Mouse (Mus musculus): ENCODE results near the gene Vmn1r85.
A peak's percentile ranks its signal among the peaks of the same experiment; 100 is the strongest.

The Vmn1r85 gene

DNA sequence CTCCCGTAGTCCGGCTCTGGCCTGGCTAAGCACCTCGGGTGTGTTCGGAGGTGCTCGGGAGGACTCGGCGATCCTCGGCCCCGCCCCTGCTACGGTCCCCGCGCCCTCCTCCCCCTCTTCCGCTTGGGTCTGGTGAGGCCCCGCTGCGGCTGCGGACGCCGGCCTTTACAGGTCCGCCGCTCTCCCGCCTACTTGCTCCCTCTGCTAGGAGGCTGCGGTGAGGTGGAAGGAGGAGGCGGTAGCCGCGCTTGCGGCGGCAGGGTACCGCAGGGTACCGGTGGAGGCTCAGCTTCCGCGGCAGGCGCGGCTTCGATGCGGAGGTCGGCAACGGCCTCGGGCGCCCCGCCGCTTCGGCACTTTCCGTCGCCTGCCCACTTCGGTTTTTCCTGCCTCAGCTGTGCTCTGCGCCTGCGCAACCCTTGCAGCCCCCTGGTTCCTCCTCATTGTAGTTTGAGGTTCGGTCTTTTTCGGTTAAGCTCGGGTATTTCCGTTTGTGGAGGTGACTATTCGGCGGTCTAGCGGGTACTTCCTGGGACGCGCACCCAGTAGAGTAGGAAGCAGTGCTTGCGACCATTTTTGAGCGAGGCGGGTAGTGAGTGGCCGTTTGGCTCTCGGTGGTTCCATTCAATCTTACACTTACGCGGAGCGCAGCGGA lies 56.9 kb downstream of the Vmn1r85 start, which contains the start of gene Ube2m:
Gene Ube2m, minus strand, starts transcription at position 375 of the 655 bp plus-strand sequence.
- DNase-seq: peak; percentile 97 to 98

- peak in 1 of 2 experiments; percentile 45 for DNase-seq
These were observed 57.6 kb downstream of the Vmn1r85 start for GRCm38 (mm10) chr7:13037366-13037765.

DNA sequence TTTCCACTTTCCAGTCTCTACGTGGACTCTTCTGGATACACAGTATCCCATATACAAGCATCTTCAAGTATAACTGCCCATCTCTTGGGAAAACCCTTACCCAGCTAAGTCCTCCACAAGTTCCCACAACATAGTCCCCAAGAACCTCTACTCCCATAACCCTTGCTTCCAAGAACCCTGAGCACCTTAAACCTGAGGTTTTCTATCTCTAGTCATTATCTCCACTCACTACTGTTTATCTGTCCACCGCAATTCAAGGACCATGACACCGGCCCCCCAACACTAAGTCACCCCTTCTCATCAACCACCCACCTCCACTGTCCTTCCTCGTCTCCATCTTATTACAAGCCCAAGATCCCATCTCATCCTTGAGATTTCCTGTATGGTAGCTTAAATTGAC lies 58.2 kb downstream of the Vmn1r85 start:
- DNase-seq: no peak

DNA sequence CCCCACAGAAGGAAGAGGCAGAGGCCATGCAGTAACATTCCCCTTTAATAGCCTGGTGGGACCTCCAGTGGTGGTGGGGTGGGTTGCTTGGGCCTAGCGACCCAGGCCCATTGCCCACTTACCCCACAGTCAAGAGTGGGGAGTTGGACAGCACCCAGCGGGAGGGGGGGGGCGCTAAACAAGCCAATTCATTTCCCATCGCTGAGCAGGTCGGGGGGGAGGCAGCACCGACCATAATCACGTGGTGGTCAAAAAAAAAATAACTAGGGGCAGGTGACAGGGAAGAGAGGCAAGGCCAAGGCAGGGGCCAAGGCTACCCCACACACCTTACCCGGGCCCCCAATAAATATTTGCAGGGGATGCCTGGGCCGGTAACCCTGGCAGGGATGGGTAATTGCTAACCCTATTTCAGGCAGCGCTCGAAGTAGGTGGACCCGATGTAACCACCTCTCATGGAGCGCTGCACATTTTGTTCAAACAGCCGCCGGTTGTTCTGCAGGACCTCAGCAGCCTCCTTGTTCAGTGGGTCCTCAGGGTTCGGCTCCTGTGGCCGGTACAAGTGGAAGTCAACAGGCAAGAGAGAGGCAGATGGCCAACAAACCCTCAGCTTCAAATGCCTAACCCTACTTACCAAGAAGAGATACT lies 59.6 kb downstream of the Vmn1r85 start:
- no peak for DNase-seq

DNA sequence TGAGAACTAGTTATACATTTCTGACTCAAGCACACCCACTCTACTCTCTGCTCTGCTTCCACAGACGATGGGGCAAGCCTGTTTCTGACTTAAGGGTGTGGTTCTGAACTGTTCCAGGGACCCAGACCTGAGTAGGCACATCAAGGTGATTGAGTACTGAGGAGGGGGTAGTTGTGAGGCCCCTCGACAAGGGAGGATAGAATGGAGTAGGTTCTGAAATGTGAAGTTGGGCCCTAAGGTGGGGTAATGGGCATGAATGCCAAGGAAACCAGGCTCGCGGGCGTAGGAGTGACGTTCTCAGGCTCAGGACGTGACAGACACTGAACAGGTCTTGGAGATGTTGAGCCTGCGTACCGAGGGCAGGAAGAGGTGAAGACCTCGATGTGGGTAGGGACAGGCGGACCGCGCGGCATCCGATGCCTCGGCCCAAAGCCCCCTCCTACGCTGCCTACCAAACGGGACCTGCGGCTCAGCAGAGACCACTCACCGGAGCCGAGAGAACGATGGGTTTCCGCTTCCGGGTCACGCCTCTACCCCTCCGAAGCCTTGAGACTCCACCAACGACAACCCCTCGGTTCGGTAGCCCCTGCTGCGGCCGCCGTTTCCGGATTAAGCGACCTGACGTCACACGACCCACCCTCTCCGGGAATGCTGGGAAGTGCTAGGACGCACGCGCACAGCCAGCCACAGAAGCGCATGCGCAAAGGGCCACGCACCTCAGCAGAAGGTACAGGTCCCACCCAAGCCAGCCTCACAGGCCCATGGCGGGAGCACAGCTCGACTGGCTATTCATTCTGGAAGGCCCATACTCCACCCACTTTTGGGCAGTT lies 60.6 kb downstream of the Vmn1r85 start, which contains the start of gene Chmp2a:
Gene Chmp2a, minus strand, starts transcription at position 660 of the 830 bp plus-strand sequence.
- DNase-seq: peak; percentile 97

- DNase-seq: no peak
These were observed 61.4 kb downstream of the Vmn1r85 start for GRCm38 (mm10) chr7:13033451-13034147.
